Mouse (Mus musculus): Measurements from ENCODE around the gene Arfgap2. TPM values are rescaled to one million over a fixed set of nuclear protein-coding genes. Genes with fewer than 3 reads are reported as not detected.

Arfgap2 gene
- total RNA-seq, 2 experiments from 2014 or later: 24.7 to 27.1 TPM

DNA sequence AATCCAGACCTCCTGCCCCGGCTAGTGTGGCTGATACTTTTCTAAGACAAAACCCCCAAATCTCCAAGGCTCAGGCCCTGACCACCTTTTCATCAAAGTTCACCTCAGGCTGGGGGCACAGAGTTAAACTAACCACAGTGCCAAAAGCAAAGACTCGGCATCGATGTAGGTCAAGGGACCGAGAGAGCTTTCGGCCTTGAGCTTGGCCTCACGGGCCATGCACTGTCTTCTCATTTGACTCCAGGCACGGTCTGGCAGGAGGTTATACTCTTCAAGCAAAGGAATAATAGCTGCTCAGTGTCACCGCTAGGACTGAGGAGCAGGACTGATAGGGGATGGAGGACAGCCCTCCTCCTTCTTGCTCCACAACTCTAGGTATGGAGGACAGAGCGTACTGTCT is 41.2 kb downstream of the Arfgap2 start:
- no peak for ATAC-seq (ENCODE audit: poor library complexity, severe bottlenecking)

DNA sequence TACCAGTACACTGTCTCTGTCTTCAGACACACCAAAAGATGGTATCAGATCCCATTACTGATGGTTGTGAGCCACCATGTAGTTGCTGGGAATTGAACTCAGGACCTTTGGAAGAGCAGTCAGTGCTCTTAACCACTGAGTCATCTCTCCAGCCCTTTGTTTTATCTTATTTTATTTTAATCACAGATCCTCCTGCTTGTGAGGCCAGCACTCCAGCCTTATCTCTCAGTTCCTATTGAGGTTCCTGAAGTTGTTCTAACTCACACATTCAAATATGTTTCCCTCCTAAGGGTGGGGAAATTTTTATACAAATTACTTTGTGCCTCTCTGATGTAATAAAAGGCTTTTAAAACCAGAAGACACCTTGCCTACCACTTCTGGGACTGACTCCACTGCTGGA is 41.8 kb downstream of the Arfgap2 start:
- ATAC-seq (ENCODE audit: poor library complexity, severe bottlenecking): no peak

GRCm38 (mm10) chr2:91308680-91309079 is 43.9 kb downstream of the Arfgap2 start:
- no peak for ATAC-seq (ENCODE audit: poor library complexity, severe bottlenecking)

DNA sequence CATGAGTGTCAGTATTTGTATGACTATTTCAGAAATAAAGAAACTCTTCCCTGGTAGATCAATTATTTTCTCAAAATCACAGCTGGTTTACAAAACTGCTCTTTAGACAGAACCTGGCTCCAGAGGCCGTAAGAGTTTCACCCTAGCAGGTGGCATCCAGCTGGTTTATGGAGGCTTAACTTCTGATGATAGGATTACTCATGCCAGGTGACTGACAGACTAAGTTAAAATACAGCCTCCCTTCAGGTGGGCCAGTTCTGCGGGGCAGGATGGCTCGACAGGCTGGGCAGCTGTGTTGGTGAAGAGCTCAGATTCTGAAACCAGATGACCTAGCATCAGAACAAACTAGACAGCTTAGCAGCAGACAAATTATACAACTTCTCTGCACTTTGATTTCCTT is 44.8 kb downstream of the Arfgap2 start:
- ATAC-seq (ENCODE audit: poor library complexity, severe bottlenecking): no peak

GRCm38 (mm10) chr2:91312578-91313311 is 48.0 kb downstream of the Arfgap2 start:
- ATAC-seq (ENCODE audit: poor library complexity, severe bottlenecking): no peak

DNA sequence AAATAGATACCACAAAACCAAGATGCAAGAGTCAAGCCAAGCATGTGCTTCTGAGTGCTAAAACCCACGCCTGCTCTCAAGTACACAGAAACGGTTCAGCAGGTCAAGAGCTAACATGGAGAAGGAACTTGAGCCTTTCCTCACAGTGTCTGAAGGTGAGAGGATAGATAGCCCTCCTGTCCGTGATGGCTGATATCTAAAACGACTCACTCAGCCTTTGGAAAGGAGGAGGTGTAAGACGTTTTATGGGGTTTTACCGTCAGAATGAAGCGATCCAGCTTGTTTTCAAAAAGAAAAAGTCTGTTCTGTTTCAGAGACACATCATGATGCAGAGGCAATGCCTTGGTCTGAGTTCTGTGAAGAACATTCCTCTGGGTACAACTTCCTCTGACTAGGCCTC is 49.4 kb downstream of the Arfgap2 start:
- no peak for ATAC-seq (ENCODE audit: poor library complexity, severe bottlenecking)

GRCm38 (mm10) chr2:91320559-91321529 is 56.1 kb downstream of the Arfgap2 start:
- ATAC-seq (ENCODE audit: poor library complexity, severe bottlenecking): peak; percentile 54; the same call in 1 of the 2 replicates

GRCm38 (mm10) chr2:91321923-91322322 is 57.1 kb downstream of the Arfgap2 start:
- no peak for ATAC-seq (ENCODE audit: poor library complexity, severe bottlenecking)

DNA sequence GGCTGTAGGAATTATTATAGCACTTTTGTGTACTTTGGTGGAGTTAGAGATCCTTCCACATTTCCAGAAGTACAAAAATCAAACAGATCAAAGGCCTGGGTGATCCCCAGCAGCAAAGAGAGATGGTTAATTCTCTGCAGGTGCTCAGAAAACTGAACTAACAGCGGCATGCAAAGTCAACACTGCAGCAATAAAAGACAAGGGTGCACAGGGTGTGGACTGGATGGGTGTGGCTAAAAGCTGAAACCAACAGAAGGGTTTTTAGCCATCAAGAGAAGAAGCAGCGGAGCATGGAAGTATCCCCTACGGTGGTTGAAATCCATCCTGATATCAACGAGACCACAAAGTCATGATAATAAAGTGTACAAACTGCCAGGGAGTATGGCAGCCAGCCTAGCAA is 57.7 kb downstream of the Arfgap2 start:
- ATAC-seq (ENCODE audit: poor library complexity, severe bottlenecking): no peak

GRCm38 (mm10) chr2:91324346-91324745 is 59.6 kb downstream of the Arfgap2 start:
- ATAC-seq (ENCODE audit: poor library complexity, severe bottlenecking): no peak

DNA sequence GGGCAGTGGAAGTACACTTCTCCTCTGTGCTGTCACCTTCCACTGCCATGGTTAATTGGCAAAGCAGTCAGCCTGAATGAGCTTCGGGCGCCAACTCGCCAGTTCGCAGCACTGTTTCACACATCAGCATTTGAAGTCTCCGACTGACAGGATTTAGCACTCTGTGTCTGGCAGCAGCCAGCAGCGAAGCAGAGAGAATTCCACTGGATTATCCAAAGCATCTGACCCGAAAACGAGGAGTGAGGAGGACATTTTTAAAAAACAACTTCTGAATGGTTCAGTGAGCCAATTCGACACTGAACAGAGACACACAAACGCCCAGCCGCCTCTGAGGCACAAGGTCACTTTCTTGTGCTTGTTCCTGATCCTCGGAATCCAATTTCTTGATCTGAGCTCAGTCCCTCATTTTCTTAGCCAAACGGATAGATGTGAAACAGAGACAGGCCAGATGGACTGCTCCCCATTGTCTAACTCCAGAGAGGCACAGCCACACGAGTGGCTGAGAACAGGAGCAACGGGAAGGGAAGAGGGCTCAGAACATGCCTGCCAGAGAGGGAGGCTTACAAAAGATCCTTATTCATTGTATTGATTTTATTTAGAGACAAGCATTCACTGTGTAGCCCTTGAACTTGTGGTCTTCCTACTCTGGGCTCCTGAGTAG is 60.1 kb downstream of the Arfgap2 start:
- no peak for ATAC-seq (ENCODE audit: poor library complexity, severe bottlenecking)

Other genes starting within 250 kb of the Arfgap2 start
- 0.46 and 0.47 TPM in 2 replicates for gene Rapsn, start 229.4 kb upstream of the Arfgap2 start, total RNA-seq (2015)
- 0.51 and 1.3 TPM in 2 replicates for gene Rapsn, start 229.4 kb upstream of the Arfgap2 start, total RNA-seq (2017)
- gene Psmc3, start 211.0 kb upstream of the Arfgap2 start, total RNA-seq (2015): 65.1 and 69.7 TPM in 2 replicates
- 226 TPM in 2 replicates for gene Psmc3, start 211.0 kb upstream of the Arfgap2 start, total RNA-seq (2017)
- gene Slc39a13, start 194.6 kb upstream of the Arfgap2 start, total RNA-seq (2015): 8.4 and 15.6 TPM in 2 replicates
- 6.5 and 10.9 TPM in 2 replicates for gene Slc39a13, start 194.6 kb upstream of the Arfgap2 start, total RNA-seq (2017)
- gene Spi1, start 182.6 kb upstream of the Arfgap2 start, total RNA-seq (2015): 348 and 384 TPM in 2 replicates
- gene Spi1, start 182.6 kb upstream of the Arfgap2 start, total RNA-seq (2017): 253 and 295 TPM in 2 replicates
- 0.18 and 0.27 TPM in 2 replicates for gene Mybpc3, start 146.8 kb upstream of the Arfgap2 start, total RNA-seq (2015)
- gene Mybpc3, start 146.8 kb upstream of the Arfgap2 start, total RNA-seq (2017): 0.08 and 0.44 TPM in 2 replicates
- gene Madd, start 81.1 kb upstream of the Arfgap2 start, total RNA-seq (2015): 35.4 and 39.7 TPM in 2 replicates
- gene Madd, start 81.1 kb upstream of the Arfgap2 start, total RNA-seq (2017): 63.6 and 78.7 TPM in 2 replicates
- 0.45 and 1.9 TPM in 2 replicates for gene Nr1h3, start 62.1 kb upstream of the Arfgap2 start, total RNA-seq (2015)
- gene Nr1h3, start 62.1 kb upstream of the Arfgap2 start, total RNA-seq (2017): 1.5 and 2.2 TPM in 2 replicates
- gene Acp2, start 62.1 kb upstream of the Arfgap2 start, total RNA-seq (2015): 7.1 and 8.4 TPM in 2 replicates
- 8.0 and 9.0 TPM in 2 replicates for gene Acp2, start 62.1 kb upstream of the Arfgap2 start, total RNA-seq (2017)
- 7.7 and 8.8 TPM in 2 replicates for gene Ddb2, start 28.0 kb upstream of the Arfgap2 start, total RNA-seq (2015)
- 7.3 TPM in 2 replicates for gene Ddb2, start 28.0 kb upstream of the Arfgap2 start, total RNA-seq (2017)
- gene Pacsin3, start 9.0 kb upstream of the Arfgap2 start, total RNA-seq (2015): not detected in 2 replicates
- gene Pacsin3, start 9.0 kb upstream of the Arfgap2 start, total RNA-seq (2017): 0.29 TPM in 1 of 2 replicates, not detected in the other
- gene 1110051M20Rik, start 179.7 kb downstream of the Arfgap2 start, total RNA-seq (2015): 2.0 and 4.2 TPM in 2 replicates
- 1.7 and 3.2 TPM in 2 replicates for gene 1110051M20Rik, start 179.7 kb downstream of the Arfgap2 start, total RNA-seq (2017)
- gene Lrp4, start 192.5 kb downstream of the Arfgap2 start, total RNA-seq (2015): 1.0 and 1.1 TPM in 2 replicates
- 1.9 and 2.7 TPM in 2 replicates for gene Lrp4, start 192.5 kb downstream of the Arfgap2 start, total RNA-seq (2017)